Comparison of ENCODE assay signal across 16 mouse cellular contexts in the genomic region with DNA sequence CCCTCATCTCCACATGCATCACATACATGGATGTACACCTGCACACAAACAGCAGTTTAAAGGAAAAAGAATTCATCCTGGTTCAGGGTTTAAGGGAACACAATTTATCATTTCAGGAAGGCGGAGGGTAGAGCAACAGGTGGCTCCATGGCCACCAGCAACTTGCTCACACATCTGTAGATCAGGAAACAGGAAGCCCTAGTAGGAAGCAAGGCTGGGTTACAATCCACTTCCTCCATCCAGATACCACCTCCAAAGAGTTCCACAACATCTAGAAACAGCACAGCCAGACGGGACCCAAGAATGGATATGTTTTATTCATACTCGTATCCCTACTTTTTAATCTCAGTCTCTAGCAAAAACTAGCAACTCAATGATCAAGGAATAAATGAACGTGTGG.
"Had no signal": no experiment of that assay in that cellular context is flagged by ENCODE, and none has a peak within 500 bp of the region (broad histone marks: within the 10 kb centered on the region; RNA-seq: fewer than 3 reads in every experiment).

No protein-coding gene starts in this region.

- H3K4me1 ChIP-seq: kidney, embryonic 15.5 days; liver, embryonic 13.5 days; stomach, embryonic 15.5 days had no signal

- H3K9me3 ChIP-seq: kidney, embryonic 15.5 days; liver, embryonic 13.5 days; stomach, embryonic 15.5 days had no signal

- H3K27me3 ChIP-seq: kidney, embryonic 15.5 days; liver, embryonic 13.5 days; stomach, embryonic 15.5 days had no signal

- H3K27ac ChIP-seq: kidney, embryonic 15.5 days; left cerebral cortex, adult 2 months; liver, embryonic 13.5 days; macrophage; stomach, embryonic 15.5 days had no signal

- DNase-seq: kidney, adult 8-10 months; kidney, postnatal 10 days; kidney, postnatal 36 days; layer of hippocampus, postnatal 36 days; liver, embryonic 13.5 days; lung, adult 2 months; midbrain, embryonic 14.5 days; retina, postnatal 1 day; right cerebral cortex, postnatal 25 days; spleen, adult 18-20 months; thymus, postnatal 4 days had no signal

- H3K4me3 ChIP-seq: kidney, embryonic 15.5 days; left cerebral cortex, adult 2 months; liver, embryonic 13.5 days; stomach, embryonic 15.5 days had no signal

- H3K9ac ChIP-seq: kidney, embryonic 15.5 days; liver, embryonic 13.5 days; stomach, embryonic 15.5 days had no signal

- H3K4me2 ChIP-seq: kidney, embryonic 15.5 days; liver, embryonic 13.5 days; midbrain, embryonic 11.5 days; stomach, embryonic 15.5 days had no signal

- H3K36me3 ChIP-seq: kidney, embryonic 15.5 days; liver, embryonic 13.5 days; stomach, embryonic 15.5 days had no signal
